Mouse (Mus musculus) kidney, adult 11 months (tissue): Measurements from ENCODE around the gene Clcc1.
"Not testable (repeated sequence)": the region's sequence is repeated elsewhere in the genome, so short reads cannot be mapped to it uniquely, and the experiment has no call there.

ENCODE experiments used
- DNase-seq: peaks from one replicate; pipeline ENCODE4 v3.0.0; 2022

Gene Clcc1

DNA sequence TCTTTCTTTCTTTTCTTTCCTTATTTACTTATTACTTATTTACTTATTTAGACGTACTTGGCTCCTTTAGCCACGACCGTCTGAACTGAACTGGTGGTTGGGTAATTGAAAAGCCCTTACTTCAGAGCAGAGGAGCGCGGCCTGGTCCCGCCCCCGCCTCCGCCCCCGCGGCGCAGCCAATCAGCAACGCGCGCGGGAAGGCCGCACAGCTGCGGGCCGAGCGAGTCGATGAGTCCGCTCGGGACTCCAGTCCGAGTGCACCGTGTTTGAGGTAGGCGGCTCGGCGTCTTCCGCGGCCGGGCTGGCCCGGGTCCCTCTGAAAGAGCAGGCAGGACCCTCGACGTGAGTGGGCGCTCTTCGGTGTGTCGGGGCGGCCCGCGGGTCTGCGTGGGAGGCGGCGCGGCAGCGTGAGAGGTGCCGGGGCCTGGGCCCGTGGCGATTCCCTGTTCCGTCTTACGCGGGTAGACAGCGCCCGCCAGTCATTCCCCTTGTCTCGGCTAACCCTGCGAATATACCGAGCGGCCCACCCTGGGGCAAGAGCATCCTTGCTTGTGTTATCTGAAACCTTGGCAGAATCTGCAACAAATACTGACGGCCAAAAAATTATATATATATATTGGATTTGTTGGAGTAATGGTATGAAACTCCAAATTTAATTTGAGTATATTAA lies at the start of gene Clcc1:
TSS of gene Clcc1 (plus strand) at position 204 of the 670 bp plus-strand sequence.
- DNase-seq = peak; percentile 96

DNA sequence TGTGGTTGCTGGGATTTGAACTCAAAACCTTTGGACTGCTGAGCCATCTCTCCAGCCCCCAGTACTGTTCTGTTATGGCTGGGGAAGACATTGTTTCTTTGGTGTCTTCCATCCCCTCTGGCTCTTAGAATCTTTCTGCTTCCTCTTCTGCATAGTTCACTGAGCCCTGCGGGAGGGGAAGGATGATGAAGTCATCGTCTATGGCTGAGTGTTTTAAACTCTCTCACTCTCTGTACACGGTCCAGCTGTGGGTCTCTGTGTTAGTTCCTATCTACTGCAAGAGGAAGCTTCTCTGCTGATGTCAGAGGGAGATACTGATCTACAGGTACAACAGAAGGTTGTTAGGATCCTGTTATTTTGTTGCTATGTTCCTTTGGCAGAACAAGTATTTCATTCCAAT lies 44.8 kb upstream of the Clcc1 start:
- no peak for DNase-seq

DNA sequence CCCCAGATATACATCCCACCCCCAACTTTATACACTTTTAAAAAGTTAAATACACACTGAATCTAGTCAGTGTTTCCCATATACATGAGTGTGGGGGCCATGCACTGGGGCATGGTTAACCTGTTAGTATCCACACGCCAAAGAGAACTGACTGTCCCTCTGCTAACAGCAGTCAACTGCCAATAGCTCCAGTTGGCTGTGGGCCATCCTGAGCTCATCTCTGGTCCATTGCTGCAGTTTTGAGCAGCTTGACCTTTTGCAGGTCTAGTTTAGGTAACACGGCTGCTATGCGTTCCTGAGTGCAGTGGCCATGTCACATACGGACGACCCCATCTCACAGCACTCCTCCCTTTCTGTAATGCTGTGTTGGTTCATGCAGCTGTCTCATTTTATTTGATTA lies 19.0 kb upstream of the Clcc1 start:
- DNase-seq = no peak

DNA sequence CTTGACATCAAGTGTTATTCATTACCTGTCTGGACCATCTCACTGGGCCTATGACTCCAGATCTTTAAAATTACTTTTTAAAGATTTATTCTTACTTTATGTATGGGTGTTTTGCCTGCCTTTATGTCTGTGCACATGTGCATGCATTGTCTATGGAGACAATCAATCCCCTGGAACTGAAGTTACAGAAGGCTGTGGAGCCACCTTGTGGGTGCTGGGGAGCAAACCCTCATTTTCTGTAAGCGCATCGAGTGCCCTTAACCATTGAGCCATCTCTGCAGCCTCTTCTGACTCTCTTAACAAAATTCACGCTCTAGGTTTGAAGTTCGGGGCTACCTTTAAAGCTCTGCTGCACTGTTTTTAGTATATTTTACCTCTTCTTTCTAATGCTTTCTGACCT lies 14.3 kb upstream of the Clcc1 start:
- DNase-seq = no peak

DNA sequence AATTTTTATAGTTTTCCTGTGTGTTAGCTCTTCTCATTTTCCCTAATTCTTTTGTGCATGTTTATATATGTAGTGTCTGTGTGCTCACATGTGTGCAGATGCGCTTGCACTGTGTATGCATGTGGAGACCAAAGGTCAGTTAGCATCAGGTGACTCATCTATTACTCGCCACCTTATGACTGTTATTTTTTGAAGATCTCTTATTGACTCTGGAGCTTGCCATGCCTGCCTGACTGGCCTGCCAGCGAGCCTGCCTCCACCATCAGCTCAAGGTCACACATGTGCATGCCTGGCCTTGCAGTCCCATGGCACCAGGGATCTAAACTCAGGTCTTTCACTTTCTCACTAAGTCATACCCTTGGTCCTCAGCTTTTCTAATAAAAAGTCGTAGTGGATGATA lies 12.7 kb upstream of the Clcc1 start:
- no peak for DNase-seq

DNA sequence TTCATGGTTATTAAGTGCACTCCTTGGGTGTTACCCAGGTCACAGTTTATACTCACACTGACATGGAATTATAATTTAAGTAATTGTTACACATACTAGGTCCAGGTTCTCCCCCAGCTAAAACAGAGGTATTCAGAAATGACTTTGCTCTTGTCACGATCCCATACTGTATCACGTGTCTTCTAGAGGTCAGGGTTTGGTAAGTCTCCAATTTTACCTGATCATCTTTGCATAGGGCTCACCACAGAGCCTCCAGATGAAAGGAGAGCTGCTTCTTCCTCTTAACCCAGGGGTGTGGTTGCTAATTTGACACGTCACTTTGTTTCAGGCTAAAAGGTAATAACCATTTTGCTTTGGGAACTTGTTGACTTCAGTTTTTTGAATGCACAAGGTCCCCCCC lies 8.9 kb upstream of the Clcc1 start:
- no peak for DNase-seq

DNA sequence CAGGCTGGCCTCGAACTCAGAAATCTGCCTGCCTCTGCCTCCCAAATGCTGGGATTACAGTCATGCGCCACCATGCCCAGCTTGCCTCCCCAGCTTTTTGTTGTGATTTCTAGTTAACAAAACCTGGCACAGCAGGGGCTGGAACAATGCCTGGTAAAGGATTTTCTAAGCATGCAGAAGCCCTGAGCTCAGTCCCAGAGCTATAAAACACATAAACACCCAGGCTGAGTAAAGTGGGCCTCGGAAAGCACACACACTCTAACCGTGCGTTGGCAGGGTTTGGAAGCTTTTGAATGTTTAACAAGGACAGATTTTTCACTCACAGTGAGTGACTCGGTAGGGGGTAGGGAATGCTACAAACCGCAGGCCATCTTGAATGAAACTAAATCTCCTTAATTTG lies 7.7 kb upstream of the Clcc1 start:
- no peak for DNase-seq

DNA sequence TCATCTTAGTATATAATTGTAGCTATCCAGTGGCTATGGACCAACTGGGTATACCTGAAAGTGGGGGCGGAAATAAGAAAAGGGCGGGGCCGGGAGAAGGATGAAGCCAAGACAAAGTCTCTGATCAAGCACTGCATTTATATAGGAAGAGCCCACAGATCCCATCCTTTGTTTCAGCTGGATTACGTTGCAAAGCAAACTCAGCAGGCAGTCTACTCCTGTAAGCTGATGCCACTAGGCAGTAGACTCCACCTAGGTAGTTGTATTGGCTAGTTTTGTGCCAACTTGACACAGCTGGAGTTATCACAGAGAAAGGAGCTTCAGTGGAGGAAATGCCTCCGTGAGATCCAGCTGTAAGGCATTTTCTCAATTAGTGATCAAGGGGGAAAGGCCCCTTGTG lies 6.0 kb upstream of the Clcc1 start:
- not testable (repeated sequence) for DNase-seq

DNA sequence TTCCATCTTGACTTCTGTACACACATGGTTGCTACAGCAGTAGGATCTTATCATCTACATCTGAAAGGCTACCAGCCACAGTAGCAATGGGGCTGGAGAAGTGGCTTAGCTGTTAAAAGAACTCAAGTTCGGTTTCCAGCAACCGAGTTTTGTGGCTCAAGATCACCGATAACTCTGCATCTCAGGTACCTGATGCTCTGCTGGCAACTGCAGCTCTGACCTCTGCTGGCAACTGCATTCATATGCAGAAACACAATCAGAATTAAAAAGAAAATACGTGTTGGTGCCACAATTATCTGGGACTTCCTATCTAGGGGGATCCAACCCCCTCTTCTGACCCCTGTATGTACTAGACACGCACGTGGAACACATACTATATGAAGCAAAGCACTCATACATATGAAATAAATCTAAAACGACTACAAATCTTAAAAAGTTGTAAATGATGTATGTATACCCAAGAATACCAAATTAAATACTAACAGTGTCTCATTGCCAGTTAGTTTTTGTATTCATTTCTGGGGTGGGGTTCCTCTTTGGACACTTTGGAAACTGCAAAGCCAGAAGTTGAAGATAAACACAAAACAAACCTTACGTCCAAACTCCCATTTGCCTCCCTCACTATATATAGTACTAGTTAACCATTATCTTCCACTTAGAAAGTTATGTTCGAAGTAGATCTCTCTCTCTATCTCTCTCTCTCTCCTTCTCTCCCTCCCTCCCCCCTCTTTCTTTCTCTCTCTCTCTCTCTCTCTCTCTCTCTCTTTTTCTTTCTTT lies 659 bp upstream of the Clcc1 start:
- no peak for DNase-seq

DNA sequence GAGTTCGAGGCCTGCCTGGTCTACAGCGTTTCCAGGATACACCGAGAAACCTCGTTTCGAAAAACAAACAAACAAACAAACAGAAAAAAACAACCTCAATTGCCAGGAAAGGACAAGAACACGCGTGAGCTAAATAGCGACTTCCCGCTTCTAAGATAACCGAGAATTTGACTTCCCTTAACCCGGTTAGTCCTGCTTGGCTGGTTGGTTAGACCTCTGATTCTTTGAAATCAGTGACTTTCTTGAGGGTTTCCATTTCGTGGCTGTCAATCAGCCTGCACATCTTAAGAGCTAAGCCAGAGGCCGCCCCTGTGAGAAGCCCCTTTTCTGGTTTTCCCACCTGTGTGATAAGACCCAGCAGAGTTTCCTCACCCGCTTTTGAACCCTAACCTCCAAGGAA lies 853 bp downstream of the Clcc1 start:
- no peak for DNase-seq

DNA sequence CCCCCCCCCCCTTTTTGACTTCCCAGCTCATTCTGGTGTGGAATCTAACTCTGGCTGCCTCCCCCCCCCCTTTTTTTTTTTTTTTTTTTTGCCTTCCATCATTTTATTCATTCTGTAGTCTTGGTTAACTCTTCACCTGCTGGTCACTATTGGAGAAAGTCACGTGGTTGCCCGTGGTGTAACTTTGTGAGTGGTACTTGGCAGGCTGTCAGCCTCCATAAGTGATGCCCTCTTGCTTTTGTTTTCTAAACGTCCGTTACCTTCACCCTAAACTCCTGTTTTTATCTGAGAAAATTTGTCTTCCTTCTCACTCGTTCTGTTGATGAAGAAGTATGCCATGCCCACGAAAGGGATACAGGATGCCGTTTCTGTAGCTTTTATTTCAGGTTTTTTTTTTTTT lies 1.8 kb downstream of the Clcc1 start:
- no peak for DNase-seq

DNA sequence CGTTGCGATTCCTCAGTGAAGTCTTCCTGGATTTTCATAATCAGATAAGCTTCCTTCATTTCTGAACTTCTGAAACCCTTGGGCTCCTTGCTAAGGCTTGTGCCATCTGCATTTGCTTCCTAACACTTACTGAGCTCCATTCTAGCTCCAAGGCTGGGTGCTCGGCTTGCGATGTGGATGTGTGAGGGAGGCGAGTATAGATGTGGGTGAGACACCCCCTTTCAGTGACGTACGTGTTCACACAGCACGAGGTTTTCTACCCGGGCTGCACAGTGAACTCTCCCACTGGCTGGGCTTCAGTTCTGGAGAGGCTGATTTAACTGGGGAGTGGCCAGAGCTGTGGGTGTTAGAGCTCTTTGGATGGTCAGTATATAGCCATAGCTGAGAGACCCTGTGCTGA lies 4.9 kb downstream of the Clcc1 start:
- DNase-seq = no peak

DNA sequence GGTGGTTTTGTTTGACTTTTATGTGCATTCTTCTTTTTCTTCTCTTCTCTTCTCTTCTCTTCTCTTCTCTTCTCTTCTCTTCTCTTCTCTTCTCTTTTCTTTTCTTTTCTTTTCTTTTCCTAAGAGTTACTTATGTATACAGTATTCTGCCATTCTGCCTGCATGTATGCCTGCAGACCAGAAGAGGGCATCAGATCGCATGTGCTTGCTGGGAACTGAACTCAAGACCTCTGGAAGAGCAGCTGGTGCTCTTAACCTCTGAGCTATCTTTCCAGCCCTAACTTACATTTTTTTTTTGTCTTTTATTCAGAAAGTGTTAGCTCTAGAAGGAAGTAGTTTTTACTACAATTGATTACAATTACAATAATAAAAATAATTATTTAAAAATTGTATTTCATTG lies 7.2 kb downstream of the Clcc1 start:
- DNase-seq = no peak

DNA sequence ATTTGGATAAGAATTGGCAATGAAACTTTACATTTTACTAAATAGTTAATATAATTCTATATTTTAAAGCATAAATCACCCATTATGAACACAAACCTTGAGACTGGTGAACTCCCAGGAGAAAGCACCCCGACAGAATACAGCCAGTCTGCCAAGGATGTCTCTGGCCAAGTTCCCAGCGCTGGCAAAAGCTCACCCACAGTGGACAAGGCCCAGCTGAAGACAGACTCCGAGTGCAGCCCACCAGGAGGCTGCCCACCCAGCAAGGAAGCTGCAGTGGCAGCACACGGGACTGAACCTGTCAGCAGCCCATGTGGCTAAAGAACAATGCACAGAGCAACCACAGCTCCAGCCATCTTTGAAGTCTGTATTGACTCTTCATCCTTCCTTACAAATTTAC lies 22.9 kb downstream of the Clcc1 start:
- DNase-seq = no peak

DNA sequence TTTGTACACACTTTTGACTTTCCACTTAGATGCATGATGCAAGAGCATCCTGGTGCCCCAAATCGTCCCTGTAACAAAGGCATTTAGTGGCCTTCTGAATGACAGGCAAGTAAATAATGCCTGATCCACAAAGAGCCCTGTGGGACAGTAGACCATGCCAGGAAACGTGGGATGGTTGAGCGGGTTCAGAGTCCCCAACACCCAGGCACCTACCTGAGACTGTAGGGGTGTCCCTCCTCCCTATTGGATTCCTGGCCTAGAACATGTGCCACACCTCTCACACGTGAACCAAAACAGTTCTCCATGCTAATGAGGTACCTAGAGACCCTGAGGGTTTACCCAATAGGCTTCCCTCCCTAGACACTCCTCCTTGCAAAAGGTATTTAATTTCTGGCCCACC lies 27.3 kb downstream of the Clcc1 start:
- no peak for DNase-seq

DNA sequence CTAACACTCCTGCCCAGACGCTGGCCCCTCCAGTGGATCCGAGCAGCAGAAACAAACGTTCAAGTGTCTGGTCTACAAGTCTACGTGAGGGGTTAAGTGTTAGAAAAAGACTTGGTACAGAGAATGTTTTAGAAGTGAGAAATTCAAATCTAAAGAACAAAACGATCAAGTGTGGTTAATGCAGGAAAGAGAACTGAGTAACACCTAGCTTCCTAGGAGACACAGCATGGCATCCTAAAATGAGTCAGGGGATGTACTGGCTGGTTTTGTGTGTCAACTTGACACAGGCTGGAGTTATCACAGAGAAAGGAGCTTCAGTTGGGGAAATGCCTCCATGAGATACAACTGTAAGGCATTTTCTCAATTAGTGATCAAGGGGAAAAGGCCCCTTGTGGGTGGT lies 29.9 kb downstream of the Clcc1 start:
- DNase-seq = not testable (repeated sequence)

DNA sequence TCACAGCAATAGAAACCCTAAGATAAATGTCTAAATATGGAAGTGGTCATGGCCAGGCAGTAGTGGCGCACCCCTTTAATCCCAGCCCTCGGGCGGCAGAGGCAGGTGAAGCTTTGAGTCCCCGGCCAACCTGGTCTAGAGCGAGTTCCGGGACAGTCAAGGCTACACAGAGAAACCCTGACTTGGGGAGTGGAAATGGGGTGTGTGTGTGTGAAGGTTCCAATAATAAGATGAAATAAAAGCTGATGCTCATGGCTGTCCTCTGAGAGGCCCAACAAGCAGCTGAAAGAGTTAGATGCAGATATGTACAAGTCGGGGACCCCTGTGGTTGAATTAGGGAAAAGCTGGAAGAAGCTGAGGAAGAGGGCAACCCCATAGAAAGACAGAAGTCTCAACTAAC lies 32.0 kb downstream of the Clcc1 start:
- no peak for DNase-seq

DNA sequence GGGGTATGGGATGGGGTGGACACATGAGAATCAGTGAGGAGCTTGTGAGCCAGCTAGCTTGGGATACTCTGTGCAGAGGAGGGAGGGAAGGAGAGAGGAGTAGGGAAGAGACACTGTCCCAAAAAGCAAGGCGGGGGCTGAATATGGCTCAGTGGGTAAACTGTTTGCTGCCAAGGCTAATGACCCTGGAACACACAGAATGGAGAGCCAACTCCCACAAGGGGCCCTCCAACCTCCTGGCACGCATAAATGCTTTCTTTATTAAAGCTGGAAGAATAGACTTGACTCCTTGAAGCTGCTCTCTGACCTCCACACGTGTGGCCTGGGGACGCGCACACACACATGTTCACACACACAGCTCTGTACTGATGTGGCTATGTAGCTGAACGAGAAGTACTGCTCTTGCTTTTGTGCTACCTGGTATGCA lies 35.3 kb downstream of the Clcc1 start:
- DNase-seq = no peak

DNA sequence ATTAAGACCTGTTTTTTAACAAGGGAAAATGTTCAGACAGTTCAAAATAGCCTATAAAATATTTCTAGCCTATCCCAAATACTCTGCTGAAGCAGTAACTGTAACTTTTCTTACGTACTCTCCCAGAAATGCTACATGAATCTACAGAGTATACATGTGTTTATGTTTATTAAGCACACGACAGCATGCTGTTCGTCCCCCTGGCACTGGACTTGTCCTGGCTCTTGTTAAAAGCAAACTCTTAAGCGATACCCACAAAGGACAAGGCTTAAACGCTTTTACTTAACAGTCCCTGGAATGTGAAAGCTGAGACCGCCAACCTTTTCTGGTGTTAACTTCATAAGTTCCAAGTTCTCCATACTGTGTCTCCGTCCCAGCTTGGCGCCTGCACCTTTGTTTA lies 35.7 kb downstream of the Clcc1 start:
- DNase-seq = no peak

DNA sequence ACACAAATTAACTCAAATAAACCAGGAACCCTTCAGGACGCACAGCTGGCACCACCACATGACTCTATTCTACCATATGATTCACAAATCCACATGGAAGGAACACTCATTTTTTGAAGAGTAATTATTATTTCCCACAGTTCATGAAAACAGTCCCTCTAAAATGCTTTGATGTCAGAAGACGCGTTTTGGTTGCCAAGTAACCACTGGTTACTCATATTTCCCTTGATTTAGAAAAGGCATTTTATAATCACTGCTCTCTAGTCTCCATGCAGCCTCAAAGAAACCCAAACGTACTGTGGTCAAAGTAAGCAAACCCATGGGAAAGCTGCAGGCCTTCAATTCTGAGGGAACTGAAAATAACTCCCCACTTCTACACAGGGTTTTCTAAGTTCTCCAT lies 36.3 kb downstream of the Clcc1 start:
- DNase-seq = no peak

DNA sequence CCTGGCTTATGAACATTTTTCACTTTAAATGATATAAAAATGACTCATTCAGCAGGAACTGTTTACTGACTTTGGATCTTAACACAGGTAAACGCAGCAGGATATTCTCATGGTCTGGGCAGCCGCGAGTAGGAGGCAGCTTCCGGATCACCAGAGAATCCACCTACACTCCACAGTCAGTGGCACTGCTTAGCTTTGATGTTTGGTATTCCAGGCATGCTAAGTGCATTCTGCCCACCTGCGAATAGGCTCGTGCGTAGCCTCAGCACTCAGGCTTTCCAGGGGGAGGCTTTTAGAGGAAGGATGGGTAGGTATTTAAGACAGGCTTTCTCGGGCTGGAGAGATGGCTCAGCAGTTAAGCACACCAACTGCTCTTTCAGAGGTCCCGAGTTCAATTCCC lies 40.6 kb downstream of the Clcc1 start:
- no peak for DNase-seq

DNA sequence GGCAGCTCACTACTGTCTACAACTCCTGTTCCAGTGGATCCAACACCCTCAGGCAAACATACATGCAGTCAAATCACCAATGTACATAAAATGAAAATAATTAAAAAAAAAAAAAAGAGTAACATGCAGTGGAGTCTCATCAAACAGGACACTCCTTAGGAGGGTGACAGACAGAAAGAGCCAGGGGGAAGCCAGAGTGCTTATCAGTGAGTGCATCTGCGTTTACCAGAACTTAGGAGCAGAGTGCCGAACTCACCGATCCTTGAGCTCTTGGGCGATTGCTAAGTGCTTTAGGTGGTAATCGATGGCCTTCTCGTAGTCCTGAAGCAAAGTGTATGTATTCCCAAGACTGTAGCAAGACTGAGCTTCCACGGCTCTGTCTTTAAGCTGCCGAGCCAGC lies 44.9 kb downstream of the Clcc1 start:
- no peak for DNase-seq

DNA sequence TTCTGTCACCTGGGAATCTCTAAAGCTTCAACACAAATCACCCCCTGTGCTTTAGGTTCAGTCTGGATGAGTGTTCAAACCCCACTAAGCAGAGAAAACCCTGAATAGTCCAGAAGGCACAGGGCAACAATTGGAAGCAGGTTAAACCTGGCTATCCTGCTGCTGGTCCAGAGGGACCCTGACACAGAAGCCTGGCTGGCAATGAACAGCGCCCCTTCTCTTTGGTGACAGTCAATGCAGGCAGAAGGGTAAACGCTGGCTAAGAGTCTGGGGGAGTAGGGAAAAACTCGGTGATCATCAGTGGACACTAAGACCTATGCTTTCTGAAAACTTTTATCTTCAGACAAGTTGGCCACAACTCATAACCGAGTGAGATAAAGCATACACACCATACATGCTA lies 46.1 kb downstream of the Clcc1 start:
- no peak for DNase-seq

DNA sequence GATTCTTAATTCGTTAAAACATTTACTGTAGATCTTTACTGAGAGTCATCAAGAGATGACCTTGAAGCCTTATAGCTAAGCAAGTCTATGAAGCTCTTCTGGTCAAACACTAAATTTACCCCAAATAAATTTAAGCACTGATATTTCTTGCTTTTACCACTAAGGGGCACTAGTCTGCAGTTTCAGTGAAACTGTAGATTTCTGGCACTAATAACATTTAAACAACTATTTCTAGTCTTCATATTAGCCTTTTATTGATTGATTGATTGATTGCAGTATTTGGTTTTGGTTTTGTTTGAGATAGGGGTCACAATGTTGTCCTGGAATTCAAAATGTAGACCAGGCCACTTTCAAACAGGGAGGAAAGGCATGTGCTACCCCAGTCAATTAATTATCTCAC lies 47.5 kb downstream of the Clcc1 start:
- DNase-seq = no peak

DNA sequence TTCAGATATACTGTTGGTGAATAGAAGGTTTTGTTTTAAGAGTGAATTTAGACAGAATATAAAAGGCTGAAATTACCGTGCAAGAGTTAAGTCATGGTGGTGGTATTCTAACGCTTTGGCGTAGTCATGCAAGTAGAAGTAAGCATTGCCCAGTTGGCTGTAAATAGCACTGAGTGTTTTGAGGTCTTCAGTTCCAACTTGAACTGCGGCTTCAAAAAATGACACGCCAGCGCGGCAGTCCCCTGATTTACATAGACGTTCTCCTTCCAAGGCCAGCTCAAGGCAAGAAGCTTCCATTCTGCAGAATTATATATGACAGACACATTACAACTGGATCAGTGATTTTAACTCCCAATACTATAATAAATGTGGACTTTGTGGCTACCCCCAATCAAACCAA lies 49.1 kb downstream of the Clcc1 start:
- no peak for DNase-seq
